Mouse (Mus musculus): ENCODE results near the gene Chaf1b. TPM values are rescaled to one million over a fixed set of nuclear protein-coding genes. Genes with fewer than 3 reads are reported as not detected.

Chaf1b gene
- total RNA-seq, 2 experiments from 2014 or later, result 0.12 TPM; not detected in 1

DNA sequence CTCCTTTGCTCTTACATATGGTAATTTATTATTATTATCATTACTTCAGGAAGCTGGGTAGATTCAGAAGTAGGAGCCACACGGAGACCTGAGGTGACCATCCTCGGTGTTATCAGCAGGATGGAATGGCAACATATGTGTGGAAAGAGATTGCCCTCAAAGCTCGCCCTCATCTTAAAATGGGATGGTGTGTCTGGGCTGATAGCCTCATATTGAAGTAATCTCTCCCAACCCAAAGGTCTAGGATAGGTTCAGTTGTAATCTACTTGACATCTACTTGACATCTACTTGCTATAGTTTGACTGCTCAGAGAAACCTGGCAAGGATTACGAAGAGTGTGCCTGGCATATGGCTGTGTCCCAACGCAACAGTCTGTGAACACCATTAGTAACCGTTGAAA, 60.6 kb downstream of the Chaf1b start:
- no peak for DNase-seq (ENCODE audit: low spot score)

- DNase-seq (ENCODE audit: low spot score), result no peak
Measured at GRCm38 (mm10) chr16:93947396-93947795, 63.7 kb downstream of the Chaf1b start.

Other genes with a start within 250 kb of the Chaf1b start
- 1 to 10 TPM in 1 of 2 experiments, under 1 TPM in 1; 0.91 to 1.4 TPM for gene Cbr3, start 200.7 kb upstream of the Chaf1b start, total RNA-seq (2021)
- gene Dop1b, start 172.0 kb upstream of the Chaf1b start, total RNA-seq (2021), result 10 to 100 TPM; 34.3 to 41.6 TPM
- 1 to 10 TPM; 9.3 to 9.7 TPM for gene Morc3, start 51.8 kb upstream of the Chaf1b start, total RNA-seq (2021)
- not detected for gene Cldn14, start 124.9 kb downstream of the Chaf1b start, total RNA-seq (2021)
- 10 to 100 TPM; 12.2 to 16.4 TPM for gene Sim2, start 201.0 kb downstream of the Chaf1b start, total RNA-seq (2021)

Data from gastrocnemius, adult 18-20 months (tissue).